Mouse (Mus musculus) erythroblast, embryonic 14.5 days (primary cell): ENCODE data around the gene Ddx6.

Source experiments
- GATA1 ChIP-seq: IDR thresholded peaks from 2 replicates; pipeline ENCODE4 v1.6.1; 2012; ENCODE audit warnings: low read length, inconsistent platforms, mixed read lengths
- TAL1 ChIP-seq: IDR thresholded peaks from 3 replicates; pipeline ENCODE4 v1.6.1; 2012; ENCODE audit warnings: low read length, inconsistent platforms, mixed read lengths

DNA sequence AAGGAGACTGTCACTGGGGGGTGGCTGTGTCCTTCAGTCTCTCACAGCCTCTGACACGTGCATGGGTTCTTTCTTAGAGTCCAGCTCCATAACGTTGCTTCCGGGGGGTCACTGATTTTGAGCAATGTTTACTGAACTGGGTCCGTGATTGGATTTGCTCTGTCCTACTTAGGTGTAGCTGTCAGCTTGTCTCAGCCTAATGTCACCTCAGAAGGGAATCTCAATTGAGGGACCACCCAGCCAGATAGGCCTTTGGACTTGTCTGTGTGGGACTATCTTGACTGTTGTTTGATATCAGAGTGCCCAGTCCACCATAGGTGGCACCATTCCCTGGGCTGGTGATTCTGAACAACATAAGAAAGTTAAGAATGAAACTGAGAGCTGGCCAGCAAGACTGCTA is 49.2 kb downstream of the Ddx6 start:
- no peak for TF ChIP-seq GATA1
- TF ChIP-seq TAL1 = no peak
